Mouse (Mus musculus) neural tube, embryonic 12.5 days (tissue): Measurements from ENCODE around the gene Casp7. TPM values are rescaled to one million over a fixed set of nuclear protein-coding genes. Genes with fewer than 3 reads are reported as not detected.

ENCODE experiments used
- ATAC-seq: fragments of 200-750 bp; cut with Nextera tagmentation; 2 replicates; pipeline ENCODE4 v1.8.0; 2017; ENCODE audit warnings: low read depth, mild to moderate bottlenecking, moderate TSS enrichment, moderate library complexity; ENCODE audit not compliant: low FRiP score
- H3K27ac ChIP-seq: fragments of 300-500 bp; sonication (generic); 2 replicates; pipeline ENCODE4 v1.5.1; 2016
- H3K27me3 ChIP-seq: fragments of 300-500 bp; sonication (generic); replicated peaks from 2 replicates; pipeline ENCODE4 v1.6.1; 2016; ENCODE audit warnings: mild to moderate bottlenecking
- H3K36me3 ChIP-seq: fragments of 300-500 bp; sonication (generic); 2 replicates; pipeline ENCODE4 v1.6.1; 2016; ENCODE audit warnings: mild to moderate bottlenecking
- H3K4me1 ChIP-seq: fragments of 300-500 bp; sonication (generic); 2 replicates; pipeline ENCODE4 v1.6.1; 2016
- H3K4me2 ChIP-seq: fragments of 300-500 bp; sonication (generic); replicated peaks from 2 replicates; pipeline ENCODE4 v1.6.1; 2016; ENCODE audit warnings: mild to moderate bottlenecking
- H3K4me3 ChIP-seq: fragments of 300-500 bp; sonication (generic); 2 replicates; pipeline ENCODE4 v1.5.1; 2016
- H3K9ac ChIP-seq: fragments of 300-500 bp; sonication (generic); 2 replicates; pipeline ENCODE4 v1.6.1; 2016; ENCODE audit warnings: mild to moderate bottlenecking
- H3K9me3 ChIP-seq: fragments of 300-500 bp; sonication (generic); 2 replicates; pipeline ENCODE4 v1.6.1; 2016; ENCODE audit warnings: mild to moderate bottlenecking
- WGBS: fragments of 180-500 bp; shearing (Covaris S2); methylation state at CpG from one replicate; pipeline ENCODE4 v1.1.7; 2016; 5-methylcytosine and 5-hydroxymethylcytosine counted together
- polyA plus RNA-seq: library from polyadenylated mRNA; unstranded; fragments of >200 nt; fragmentation: Nextera tagmentation; extraction: Ambion mirVana; gene quantifications from 2 replicates; pipeline ENCODE4 v1.2.1, GENCODE M21; 2016

The Casp7 gene
- polyA plus RNA-seq, 1 experiment from 2014 or later = 16.4 TPM

DNA sequence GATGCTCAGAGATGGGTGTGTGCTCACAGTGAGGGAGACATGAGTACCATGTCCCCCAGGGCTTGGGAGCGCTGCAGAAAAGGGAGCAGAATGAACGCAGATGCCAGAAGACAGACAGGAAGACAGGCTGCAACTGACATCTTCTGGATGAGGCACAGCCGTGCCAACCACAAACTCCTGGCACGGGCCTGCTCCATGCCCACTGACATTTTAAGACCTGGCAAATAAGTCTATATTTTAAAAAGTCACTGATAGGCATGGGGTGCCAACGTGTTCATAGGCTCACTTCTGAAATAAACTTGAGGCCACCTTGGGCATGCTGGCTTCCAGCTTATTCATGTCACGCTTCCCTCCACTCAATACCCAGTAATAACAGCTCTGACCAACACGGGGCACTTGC lies 28.0 kb upstream of the Casp7 start:
- Histone ChIP-seq H3K9me3 (no peaks in the 10 kb centered on the region), H3K27ac (no peak overlapping the region), H3K36me3 (no peaks in the 10 kb centered on the region), H3K27me3 (no peaks in the 10 kb centered on the region), H3K4me1 (no peaks in the 10 kb centered on the region), H3K4me3 (no peak overlapping the region), H3K4me2 (no peak overlapping the region), H3K9ac (no peak overlapping the region)
- 89% methylated on average over 7 of the region's 7 CpGs for WGBS
- ATAC-seq = no peak

DNA sequence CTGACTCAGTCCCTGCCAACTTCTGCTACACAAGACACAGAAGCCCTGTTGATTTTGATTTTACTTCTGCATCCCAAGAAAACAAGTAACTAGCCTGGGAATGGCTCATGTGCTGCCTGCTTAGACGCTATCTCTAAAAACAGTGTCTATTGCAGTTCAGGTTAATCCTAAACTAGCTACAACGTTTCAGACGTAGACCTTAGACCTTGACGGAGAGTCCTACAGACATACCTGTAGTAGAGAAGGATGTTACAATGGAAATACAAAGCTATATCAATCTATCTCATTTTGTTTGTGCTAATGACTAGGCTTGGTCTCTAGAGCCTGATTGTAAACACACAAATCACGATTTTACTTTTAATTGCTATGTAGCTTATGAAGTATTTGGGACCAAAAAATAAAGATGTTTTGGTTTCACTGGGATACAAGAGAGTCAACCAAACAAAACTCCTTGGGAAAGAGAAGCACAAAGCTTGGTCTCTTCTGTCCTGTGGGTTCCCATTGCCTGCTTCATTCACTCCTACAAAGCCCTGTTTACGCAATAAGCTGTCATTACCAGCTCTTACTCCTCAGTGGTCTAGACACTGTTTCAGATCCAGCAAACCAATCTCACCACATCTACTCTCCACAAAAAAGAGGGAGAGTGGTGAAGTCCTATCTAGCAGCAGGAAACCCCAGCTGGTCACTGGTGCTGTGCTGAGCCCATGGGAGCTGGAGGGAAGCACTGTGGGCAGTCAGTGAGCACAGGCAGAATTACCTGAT lies 26.4 kb upstream of the Casp7 start:
- Histone ChIP-seq H3K4me1 (no peaks in the 10 kb centered on the region), H3K36me3 (no peaks in the 10 kb centered on the region), H3K27me3 (no peaks in the 10 kb centered on the region), H3K4me3 (no peak overlapping the region), H3K4me2 (no peak overlapping the region), H3K9me3 (no peaks in the 10 kb centered on the region), H3K9ac (no peak overlapping the region), H3K27ac (no peak overlapping the region)
- ATAC-seq = no peak
- WGBS = 89% methylated on average over 6 of the region's 6 CpGs

DNA sequence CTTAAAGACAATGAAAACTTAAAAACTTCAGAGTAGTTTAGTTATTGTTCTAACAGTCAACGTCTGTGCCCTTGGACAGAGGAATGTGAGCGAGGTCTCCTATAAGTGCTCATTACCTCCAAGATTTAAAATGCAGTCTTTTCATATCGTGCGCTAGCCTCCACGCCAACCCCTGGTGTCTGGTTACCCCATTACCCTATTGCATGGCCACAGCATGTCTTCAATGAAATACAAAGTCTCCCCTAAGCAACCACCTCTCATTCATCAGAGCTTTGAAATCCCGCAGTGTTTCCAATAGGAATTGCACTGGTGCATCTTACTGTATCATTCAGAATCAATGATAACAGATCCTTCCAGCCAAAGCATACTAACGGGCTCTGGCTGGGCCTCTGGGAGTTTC lies 24.7 kb upstream of the Casp7 start:
- no peak overlapping the region for H3K9ac ChIP-seq
- H3K4me3 ChIP-seq = no peak overlapping the region
- no peak for ATAC-seq
- no peaks in the 10 kb centered on the region for H3K9me3 ChIP-seq
- no peaks in the 10 kb centered on the region for H3K4me1 ChIP-seq
- H3K4me2 ChIP-seq = no peak overlapping the region
- no peaks in the 10 kb centered on the region for H3K27me3 ChIP-seq
- 72% methylated on average over 7 of the region's 7 CpGs for WGBS
- no peaks in the 10 kb centered on the region for H3K36me3 ChIP-seq
- H3K27ac ChIP-seq = no peak overlapping the region

DNA sequence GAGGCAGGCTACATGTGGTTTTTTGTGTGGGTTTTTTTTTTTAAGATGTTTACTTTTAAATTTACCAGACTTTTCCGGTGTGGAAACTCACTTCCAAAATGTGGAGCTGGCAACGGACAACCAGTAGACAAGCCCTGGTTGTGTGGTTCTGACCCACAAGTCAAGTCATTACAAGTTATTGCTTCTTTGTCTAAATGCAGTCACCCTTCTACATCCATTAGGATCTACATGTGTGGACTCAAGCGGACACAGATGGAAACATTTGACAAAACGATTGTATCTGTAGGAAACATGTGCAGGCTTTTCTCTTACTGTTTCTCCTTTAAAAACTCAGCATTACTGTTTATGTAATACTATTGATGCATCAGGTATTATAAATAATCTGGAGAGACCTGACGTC lies 23.7 kb upstream of the Casp7 start:
- Histone ChIP-seq H3K9ac (no peak overlapping the region), H3K4me1 (no peaks in the 10 kb centered on the region), H3K4me2 (no peak overlapping the region), H3K9me3 (no peaks in the 10 kb centered on the region), H3K27ac (no peak overlapping the region), H3K4me3 (no peak overlapping the region), H3K36me3 (no peaks in the 10 kb centered on the region), H3K27me3 (no peaks in the 10 kb centered on the region)
- 92% methylated on average over 5 of the region's 5 CpGs for WGBS
- no peak for ATAC-seq

DNA sequence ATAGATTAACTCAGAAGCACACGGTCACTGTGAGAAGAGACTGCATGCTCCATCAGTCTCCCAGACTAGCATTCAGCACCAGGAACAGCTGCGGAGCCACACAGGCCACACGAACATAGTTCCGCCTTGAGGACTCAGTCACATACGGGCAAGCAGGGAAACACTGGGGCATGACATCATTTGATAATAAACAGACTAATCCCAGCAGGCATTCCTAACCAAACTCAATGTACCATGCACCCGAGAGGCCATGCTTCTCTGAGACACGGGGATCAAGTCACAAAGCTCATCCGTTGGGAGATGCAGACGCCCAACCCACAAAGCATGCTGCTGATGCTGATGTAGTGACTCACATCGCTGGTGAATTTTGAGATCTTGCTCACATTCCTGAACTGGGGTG lies 22.9 kb upstream of the Casp7 start:
- Histone ChIP-seq H3K36me3 (no peaks in the 10 kb centered on the region), H3K9me3 (no peaks in the 10 kb centered on the region), H3K4me3 (no peak overlapping the region), H3K4me2 (no peak overlapping the region), H3K9ac (no peak overlapping the region), H3K27ac (no peak overlapping the region), H3K4me1 (no peaks in the 10 kb centered on the region), H3K27me3 (no peaks in the 10 kb centered on the region)
- ATAC-seq = no peak
- WGBS = 71% methylated on average over 10 of the region's 10 CpGs

DNA sequence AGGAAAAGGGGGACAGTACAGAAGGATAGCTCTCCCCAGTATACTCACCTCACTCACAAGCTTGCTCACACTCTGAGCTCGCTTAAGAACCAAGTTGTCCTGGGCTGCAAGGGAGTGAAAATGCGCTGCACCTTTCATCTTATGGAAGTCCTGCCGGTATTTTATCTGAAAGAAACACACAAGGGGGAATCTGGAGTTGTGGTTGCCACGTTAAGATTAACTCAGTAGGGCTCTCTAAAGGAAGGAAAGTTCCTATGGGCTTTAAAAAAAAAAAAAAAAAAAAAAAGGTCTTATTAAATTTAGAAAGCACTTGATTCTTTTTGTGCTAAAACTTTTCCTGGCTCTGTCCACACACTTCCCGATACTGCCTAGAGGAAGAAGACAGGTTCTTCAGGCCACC lies 18.9 kb upstream of the Casp7 start:
- WGBS = 88% methylated on average over 5 of the region's 5 CpGs
- Histone ChIP-seq H3K27me3 (no peaks in the 10 kb centered on the region), H3K9me3 (no peaks in the 10 kb centered on the region), H3K36me3 (no peaks in the 10 kb centered on the region), H3K27ac (no peak overlapping the region), H3K9ac (no peak overlapping the region), H3K4me1 (no peaks in the 10 kb centered on the region), H3K4me2 (no peak overlapping the region), H3K4me3 (no peak overlapping the region)
- ATAC-seq = no peak

DNA sequence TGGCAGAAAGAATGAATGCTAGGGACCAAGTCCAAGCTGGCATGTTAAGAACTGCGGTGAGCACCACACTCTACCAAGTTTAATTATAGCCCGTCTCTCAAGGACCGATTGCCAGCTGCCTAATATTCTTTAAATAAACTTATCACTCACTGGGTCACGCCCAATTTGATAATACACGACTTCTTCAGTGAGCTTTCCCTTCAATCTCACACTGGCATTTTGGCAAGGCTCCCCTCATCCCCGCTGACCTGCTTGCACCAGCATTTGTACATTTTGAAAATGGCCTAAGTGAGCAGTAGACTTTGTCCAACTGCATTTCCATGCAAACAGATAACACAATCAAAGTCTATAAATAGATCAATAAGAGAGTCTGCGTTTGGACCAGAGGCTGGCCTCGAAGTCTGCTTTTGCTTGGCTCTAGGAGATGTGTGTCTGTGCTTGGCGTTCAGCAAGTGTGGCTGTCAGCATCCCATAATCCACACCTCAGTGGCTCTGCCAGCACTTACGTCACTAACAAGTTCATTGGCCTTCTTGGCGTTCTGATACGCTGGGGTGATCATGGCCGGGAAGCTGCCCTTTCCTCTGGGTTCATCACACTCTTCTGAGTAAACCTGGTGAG lies 18.3 kb upstream of the Casp7 start:
- 88% methylated on average over 13 of the region's 13 CpGs for WGBS
- Histone ChIP-seq H3K9ac (no peak overlapping the region), H3K4me1 (no peaks in the 10 kb centered on the region), H3K4me2 (no peak overlapping the region), H3K27me3 (no peaks in the 10 kb centered on the region), H3K4me3 (no peak overlapping the region), H3K36me3 (no peaks in the 10 kb centered on the region), H3K9me3 (no peaks in the 10 kb centered on the region), H3K27ac (no peak overlapping the region)
- ATAC-seq = no peak

DNA sequence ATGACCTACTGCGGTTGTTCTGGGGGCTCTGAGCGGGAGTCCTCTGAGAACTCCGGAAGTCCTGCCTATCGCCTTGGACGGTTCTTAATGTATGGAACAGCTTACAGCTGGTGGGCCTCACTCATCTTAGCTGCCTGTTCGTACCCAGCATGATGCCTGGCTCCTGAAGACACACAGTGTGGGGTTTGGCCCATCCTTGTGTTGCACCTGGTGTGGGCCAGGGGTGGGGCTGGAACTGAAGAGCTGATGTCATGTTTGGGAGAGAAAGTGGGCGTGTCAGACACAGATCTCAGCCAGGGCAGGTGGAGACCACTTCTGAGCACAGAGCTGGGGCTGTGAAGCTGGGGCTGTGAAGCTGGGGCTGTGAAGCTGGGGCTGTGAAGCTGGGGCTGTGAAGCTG lies 16.6 kb upstream of the Casp7 start:
- Histone ChIP-seq H3K36me3 (no peaks in the 10 kb centered on the region), H3K4me1 (no peaks in the 10 kb centered on the region), H3K27me3 (no peaks in the 10 kb centered on the region), H3K4me2 (no peak overlapping the region), H3K9me3 (no peaks in the 10 kb centered on the region), H3K9ac (no peak overlapping the region), H3K27ac (no peak overlapping the region), H3K4me3 (no peak overlapping the region)
- 83% methylated on average over 7 of the region's 7 CpGs for WGBS
- ATAC-seq = no peak

DNA sequence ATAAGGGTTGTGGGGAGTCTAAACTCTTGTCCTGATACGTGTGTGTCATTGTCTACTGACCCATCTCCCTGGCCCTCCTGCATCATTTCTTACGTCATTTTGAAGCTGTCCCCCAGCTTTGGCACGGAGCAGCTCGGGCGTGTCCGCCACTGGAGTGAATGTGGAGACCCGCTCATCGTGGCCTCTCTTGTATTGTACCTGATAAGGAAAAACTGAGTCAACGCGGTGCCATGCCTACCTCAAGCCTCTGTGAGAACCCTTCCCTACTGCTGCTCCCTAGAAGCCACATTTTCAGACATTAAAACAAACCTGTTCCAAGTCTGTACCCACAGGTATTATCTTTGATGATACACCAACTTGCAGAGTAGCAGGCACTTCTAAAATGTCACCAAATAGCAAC lies 15.5 kb upstream of the Casp7 start:
- 86% methylated on average over 10 of the region's 10 CpGs for WGBS
- H3K27ac ChIP-seq = no peak overlapping the region
- no peaks in the 10 kb centered on the region for H3K27me3 ChIP-seq
- no peak overlapping the region for H3K4me3 ChIP-seq
- H3K36me3 ChIP-seq = no peaks in the 10 kb centered on the region
- no peak overlapping the region for H3K9ac ChIP-seq
- no peak for ATAC-seq
- H3K4me2 ChIP-seq = no peak overlapping the region
- no peaks in the 10 kb centered on the region for H3K9me3 ChIP-seq
- no peaks in the 10 kb centered on the region for H3K4me1 ChIP-seq

DNA sequence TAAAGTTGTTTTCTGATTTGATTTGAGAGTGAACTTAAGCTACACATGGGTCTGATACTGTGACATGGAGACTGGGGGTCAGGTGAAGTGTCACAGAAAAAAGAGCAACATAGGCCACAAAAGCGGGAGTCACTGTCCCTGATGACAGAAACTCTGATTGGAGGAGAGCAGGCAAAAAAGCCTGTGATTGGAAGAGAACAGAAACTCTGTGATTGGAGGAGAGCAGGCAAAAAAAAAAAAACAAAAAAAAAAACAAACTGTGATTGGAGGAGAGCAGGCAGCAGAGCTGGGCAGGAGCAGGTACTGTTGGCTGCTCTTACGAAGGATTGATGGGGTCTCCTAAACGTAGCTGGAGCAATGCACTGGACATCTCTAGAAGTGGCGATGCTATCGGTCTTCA lies 11.4 kb upstream of the Casp7 start:
- 84% methylated on average over 5 of the region's 5 CpGs for WGBS
- ATAC-seq = no peak
- no peak overlapping the region for H3K9ac ChIP-seq

DNA sequence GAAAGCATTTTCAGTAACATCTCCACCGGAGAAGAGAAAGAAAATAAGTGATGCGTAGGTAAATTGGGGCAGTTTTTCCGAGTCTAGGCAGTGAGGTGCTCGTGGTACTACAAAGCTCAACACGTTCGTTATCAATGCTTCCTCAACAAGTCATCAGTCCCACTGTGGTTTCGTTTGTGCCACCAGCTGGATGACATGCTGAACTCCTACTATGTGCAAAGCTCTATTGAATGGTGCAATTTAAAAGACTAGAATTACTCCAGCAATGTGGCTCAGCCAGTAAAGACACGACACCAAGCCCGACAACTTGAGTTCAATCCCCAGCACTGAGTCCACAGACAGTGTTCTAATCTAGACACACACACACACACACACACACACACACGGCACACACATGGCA lies 10.8 kb upstream of the Casp7 start:
- no peak overlapping the region for H3K9ac ChIP-seq
- H3K27me3 ChIP-seq = no peaks in the 10 kb centered on the region
- ATAC-seq = no peak
- no peak overlapping the region for H3K4me2 ChIP-seq
- WGBS = 89% methylated on average over 10 of the region's 10 CpGs
- no peaks in the 10 kb centered on the region for H3K9me3 ChIP-seq
- no peaks in the 10 kb centered on the region for H3K4me1 ChIP-seq
- H3K36me3 ChIP-seq = no peaks in the 10 kb centered on the region
- no peak overlapping the region for H3K4me3 ChIP-seq
- H3K27ac ChIP-seq = no peak overlapping the region

More for the DNA sequence above, 11.4 kb upstream of the Casp7 start:
- no peaks in the 10 kb centered on the region for H3K36me3 ChIP-seq
- H3K9me3 ChIP-seq = no peaks in the 10 kb centered on the region
- H3K4me3 ChIP-seq = no peak overlapping the region
- no peaks in the 10 kb centered on the region for H3K27me3 ChIP-seq
- no peak overlapping the region for H3K4me2 ChIP-seq
- no peak overlapping the region for H3K27ac ChIP-seq
- H3K4me1 ChIP-seq = no peaks in the 10 kb centered on the region

DNA sequence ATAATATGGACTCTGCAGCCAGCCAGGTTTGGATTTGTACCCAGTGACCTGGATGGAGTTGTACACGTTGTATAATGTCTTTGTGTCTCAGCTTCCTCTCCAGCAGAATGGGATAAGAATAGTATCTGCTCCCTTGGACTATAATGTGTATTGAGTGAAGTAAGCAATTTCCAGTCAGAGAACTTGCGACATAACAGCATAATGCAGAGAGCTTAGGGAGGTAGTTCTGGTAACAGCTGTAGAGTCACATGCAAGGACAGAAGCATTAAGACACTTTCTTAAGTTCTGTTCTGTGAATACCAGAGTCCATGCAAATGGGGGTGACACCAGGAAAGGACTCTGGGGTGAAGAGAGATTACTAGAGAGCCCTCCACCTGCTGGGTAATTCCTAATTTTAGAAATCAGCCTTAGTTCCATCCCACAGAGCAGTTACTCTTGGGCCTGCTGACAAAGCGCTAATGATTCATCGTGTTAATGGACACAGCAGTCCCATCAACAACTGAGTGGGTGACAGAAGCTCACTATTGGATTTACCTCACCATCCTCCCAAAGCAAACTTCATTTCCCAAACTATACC lies 9.1 kb upstream of the Casp7 start:
- no peak overlapping the region for H3K4me2 ChIP-seq
- no peaks in the 10 kb centered on the region for H3K27me3 ChIP-seq
- no peaks in the 10 kb centered on the region for H3K9me3 ChIP-seq
- H3K4me3 ChIP-seq = no peak overlapping the region
- no peak overlapping the region for H3K9ac ChIP-seq
- H3K36me3 ChIP-seq = no peaks in the 10 kb centered on the region
- no peak for ATAC-seq
- no peak overlapping the region for H3K27ac ChIP-seq
- no peaks in the 10 kb centered on the region for H3K4me1 ChIP-seq
- 87% methylated on average over 4 of the region's 4 CpGs for WGBS

DNA sequence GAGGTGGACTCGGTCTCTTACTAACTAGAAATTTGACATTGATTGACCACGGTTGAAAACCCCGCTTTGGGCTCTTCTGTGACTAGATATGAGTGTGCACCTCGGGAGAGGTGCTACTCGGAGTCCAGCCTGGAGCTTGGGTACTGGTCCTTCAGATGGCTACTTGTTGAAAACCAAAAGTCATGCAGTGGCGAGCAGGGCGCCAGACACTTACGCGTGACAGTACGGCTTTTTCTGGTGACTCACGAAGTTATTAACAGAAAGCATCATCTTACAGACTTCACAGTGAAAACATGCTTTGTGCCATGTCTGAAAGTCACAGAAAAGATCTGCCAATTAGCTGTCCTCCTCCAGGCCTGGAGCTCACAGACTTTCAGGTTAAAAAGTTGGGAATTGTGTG lies 7.8 kb upstream of the Casp7 start:
- H3K4me2 ChIP-seq = no peak overlapping the region
- ATAC-seq = no peak
- H3K4me3 ChIP-seq = no peak overlapping the region
- no peaks in the 10 kb centered on the region for H3K9me3 ChIP-seq
- no peak overlapping the region for H3K9ac ChIP-seq
- H3K27me3 ChIP-seq = peaks cover 4% of the 10 kb centered on the region; the same call in 1 of the 2 replicates
- H3K27ac ChIP-seq = no peak overlapping the region
- WGBS = 92% methylated on average over 11 of the region's 11 CpGs
- no peaks in the 10 kb centered on the region for H3K4me1 ChIP-seq
- no peaks in the 10 kb centered on the region for H3K36me3 ChIP-seq
